Mouse (Mus musculus) stomach, postnatal 0 days (tissue): ENCODE results near the gene Slc28a2.
"Not testable (repeated sequence)": the region's sequence is repeated elsewhere in the genome, so short reads cannot be mapped to it uniquely, and the experiment has no call there.

ENCODE experiments used
- CTCF ChIP-seq: IDR thresholded peaks from 2 replicates; pipeline ENCODE4 v1.5.1; 2016; ENCODE audit warnings: antibody characterized with exemption, low read depth, mild to moderate bottlenecking, moderate library complexity
- EP300 ChIP-seq: optimal IDR thresholded peaks from 2 replicates; pipeline ENCODE3; 2016; ENCODE audit warnings: antibody characterized with exemption

- TF ChIP-seq CTCF, EP300: not testable (repeated sequence)
Measured at GRCm38 (mm10) chr2:122438706-122439482, 12.6 kb downstream of the Slc28a2 start.
